Mouse (Mus musculus) kidney, adult 2 months (tissue): ENCODE results near the gene Lifr. TPM values are rescaled to one million over a fixed set of nuclear protein-coding genes. Genes with fewer than 3 reads are reported as not detected.

Experiments
- DNase-seq: peaks from one replicate; pipeline ENCODE4 v3.0.0; 2021
- H3K27ac ChIP-seq: fragments of 200-500 bp; 2 replicates; pipeline ENCODE4 v1.5.1; 2012; ENCODE audit warnings: low read depth, low read length, control low read depth, inconsistent platforms; ENCODE audit not compliant: insufficient read depth
- H3K27me3 ChIP-seq: fragments of 200-500 bp; replicated peaks from 2 replicates; pipeline ENCODE4 v1.6.1; 2012; ENCODE audit warnings: mild to moderate bottlenecking, moderate library complexity, low read length, inconsistent platforms; ENCODE audit not compliant: control insufficient read depth, insufficient read depth
- H3K36me3 ChIP-seq: fragments of 200-500 bp; 2 replicates; pipeline ENCODE4 v1.6.1; 2012; ENCODE audit warnings: mild to moderate bottlenecking, moderate library complexity, low read length, inconsistent platforms; ENCODE audit not compliant: control insufficient read depth, insufficient read depth
- H3K4me1 ChIP-seq: fragments of 200-500 bp; 2 replicates; pipeline ENCODE4 v1.6.1; 2011; ENCODE audit warnings: low read length; ENCODE audit not compliant: control insufficient read depth, insufficient read depth
- H3K4me3 ChIP-seq: fragments of 200-500 bp; 2 replicates; pipeline ENCODE4 v1.5.1; 2011; ENCODE audit warnings: mild to moderate bottlenecking, low read depth, low read length, control low read depth; ENCODE audit not compliant: insufficient read depth
- CTCF ChIP-seq: fragments of 200-500 bp; conservative IDR thresholded peaks from 2 replicates; pipeline ENCODE4 v1.5.1; 2011; ENCODE audit warnings: low read depth, mild to moderate bottlenecking, control low read depth, low read length, moderate library complexity, mixed read lengths; ENCODE audit not compliant: insufficient read depth, insufficient read length
- POLR2A ChIP-seq: fragments of 200-500 bp; IDR thresholded peaks from one replicate; pipeline ENCODE4 v1.6.1; 2011; ENCODE audit warnings: low read depth, low read length, control low read depth
- WGBS: fragments of 180-500 bp; shearing (Covaris S2); methylation state at CpG from one replicate; pipeline ENCODE4 v1.1.7; 2018; 5-methylcytosine and 5-hydroxymethylcytosine counted together
- polyA plus RNA-seq: library from polyadenylated mRNA; depleted of rRNA; stranded (reverse); fragments of >200 nt; gene quantifications from 2 replicates; pipeline ENCODE4 v1.2.3, GENCODE M21; 2012

Lifr gene
- polyA plus RNA-seq, 1 experiment, result 26.2 TPM

GRCm38 (mm10) chr15:7066752-7067151, 23.7 kb upstream of the Lifr start:
- no peaks in the 10 kb centered on the region for H3K27me3 ChIP-seq
- no peak overlapping the region for H3K4me3 ChIP-seq
- H3K27ac ChIP-seq, result peak overlapping the region; percentile 62
- DNase-seq, result peak; percentile 81
- no peak for TF ChIP-seq POLR2A
- no peak for TF ChIP-seq CTCF
- H3K4me1 ChIP-seq, result peaks cover 16% of the 10 kb centered on the region; the same call in 1 of the 2 replicates
- H3K36me3 ChIP-seq, result no peaks in the 10 kb centered on the region
- WGBS, result 50% methylated on average over 3 of the region's 3 CpGs

GRCm38 (mm10) chr15:7069374-7069773, 21.0 kb upstream of the Lifr start:
- peaks cover 16% of the 10 kb centered on the region; the same call in 1 of the 2 replicates for H3K4me1 ChIP-seq
- TF ChIP-seq POLR2A, result no peak
- no peak for TF ChIP-seq CTCF
- no peak overlapping the region for H3K27ac ChIP-seq
- H3K36me3 ChIP-seq, result no peaks in the 10 kb centered on the region
- H3K27me3 ChIP-seq, result no peaks in the 10 kb centered on the region
- no peak for DNase-seq
- no peak overlapping the region for H3K4me3 ChIP-seq
- WGBS, result 63% methylated on average over 7 of the region's 7 CpGs

GRCm38 (mm10) chr15:7070199-7070794, 20.1 kb upstream of the Lifr start:
- no peak for TF ChIP-seq CTCF
- TF ChIP-seq POLR2A, result no peak
- WGBS, result 62% methylated on average over 6 of the region's 6 CpGs
- DNase-seq, result peak; percentile 42

GRCm38 (mm10) chr15:7073269-7073668, 17.1 kb upstream of the Lifr start:
- peaks cover 2% of the 10 kb centered on the region; the same call in 1 of the 2 replicates for H3K4me1 ChIP-seq
- TF ChIP-seq CTCF (no peak), POLR2A (no peak)
- 57% methylated on average over 3 of the region's 3 CpGs for WGBS
- no peak overlapping the region for H3K27ac ChIP-seq
- H3K27me3 ChIP-seq, result no peaks in the 10 kb centered on the region
- peak; percentile 61 for DNase-seq
- no peak overlapping the region for H3K4me3 ChIP-seq
- no peaks in the 10 kb centered on the region for H3K36me3 ChIP-seq

More at GRCm38 (mm10) chr15:7070199-7070794, 20.1 kb upstream of the Lifr start:
- Histone ChIP-seq H3K4me1 (peaks cover 12% of the 10 kb centered on the region; the same call in 1 of the 2 replicates), H3K27ac (no peak overlapping the region), H3K4me3 (no peak overlapping the region), H3K36me3 (no peaks in the 10 kb centered on the region), H3K27me3 (no peaks in the 10 kb centered on the region)

- no peaks in the 10 kb centered on the region for H3K27me3 ChIP-seq
- H3K4me1 ChIP-seq, result peaks cover 2% of the 10 kb centered on the region; the same call in 1 of the 2 replicates
- no peak for TF ChIP-seq POLR2A
- no peak for TF ChIP-seq CTCF
- DNase-seq, result peak; percentile 87
- H3K27ac ChIP-seq, result peak overlapping the region; percentile 51
- H3K4me3 ChIP-seq, result no peak overlapping the region
- H3K36me3 ChIP-seq, result no peaks in the 10 kb centered on the region
- WGBS, result 64% methylated on average over 6 of the region's 6 CpGs
Measured at GRCm38 (mm10) chr15:7075185-7075584, 15.2 kb upstream of the Lifr start.

- WGBS, result 64% methylated on average over 2 of the region's 2 CpGs
- TF ChIP-seq POLR2A (no peak), CTCF (no peak)
- H3K4me3 ChIP-seq, result no peak overlapping the region
Measured at GRCm38 (mm10) chr15:7078356-7078755, 12.1 kb upstream of the Lifr start.

GRCm38 (mm10) chr15:7079631-7080337, 10.6 kb upstream of the Lifr start:
- over 99% methylated on average over 4 of the region's 4 CpGs for WGBS
- Histone ChIP-seq H3K4me3 (no peak overlapping the region), H3K27ac (no peak overlapping the region), H3K4me1 (peaks cover 3% of the 10 kb centered on the region; the same call in 1 of the 2 replicates), H3K27me3 (no peaks in the 10 kb centered on the region), H3K36me3 (no peaks in the 10 kb centered on the region)
- no peak for DNase-seq
- TF ChIP-seq POLR2A (no peak), CTCF (no peak)

More at GRCm38 (mm10) chr15:7078356-7078755, 12.1 kb upstream of the Lifr start:
- H3K36me3 ChIP-seq, result no peaks in the 10 kb centered on the region
- DNase-seq, result no peak
- H3K27ac ChIP-seq, result no peak overlapping the region
- peaks cover 3% of the 10 kb centered on the region; the same call in 1 of the 2 replicates for H3K4me1 ChIP-seq
- no peaks in the 10 kb centered on the region for H3K27me3 ChIP-seq
